Mouse (Mus musculus): ENCODE results near the gene Oxa1l.

The Oxa1l gene

DNA sequence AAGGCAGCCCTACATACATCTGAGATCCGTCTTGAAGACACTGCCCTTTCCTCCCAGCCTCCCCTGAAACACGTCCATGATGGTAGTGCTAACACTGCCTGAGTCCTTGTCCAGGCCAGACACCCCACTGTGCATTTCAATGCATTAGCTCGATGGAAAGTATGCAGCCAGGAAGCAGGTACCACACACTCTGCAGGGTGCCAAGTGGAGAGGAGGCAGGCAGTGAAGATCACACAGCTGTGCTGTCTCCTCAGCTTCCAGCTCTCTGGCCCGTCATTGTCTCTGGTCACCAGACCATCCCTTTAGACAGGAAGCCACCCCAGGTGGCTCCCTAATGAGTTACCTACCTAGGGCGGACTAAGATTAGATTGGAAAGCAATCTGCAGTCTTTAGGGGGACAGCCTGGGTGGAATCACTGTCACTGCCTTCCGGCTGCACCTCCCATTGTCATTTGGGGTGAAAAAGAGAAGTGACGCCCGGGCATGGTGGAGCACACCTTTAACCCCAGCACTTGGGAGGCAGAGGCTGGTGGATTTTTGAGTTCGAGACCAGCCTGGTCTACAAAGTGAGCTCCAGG is 51.5 kb downstream of the Oxa1l start:
- no peak for DNase-seq

DNA sequence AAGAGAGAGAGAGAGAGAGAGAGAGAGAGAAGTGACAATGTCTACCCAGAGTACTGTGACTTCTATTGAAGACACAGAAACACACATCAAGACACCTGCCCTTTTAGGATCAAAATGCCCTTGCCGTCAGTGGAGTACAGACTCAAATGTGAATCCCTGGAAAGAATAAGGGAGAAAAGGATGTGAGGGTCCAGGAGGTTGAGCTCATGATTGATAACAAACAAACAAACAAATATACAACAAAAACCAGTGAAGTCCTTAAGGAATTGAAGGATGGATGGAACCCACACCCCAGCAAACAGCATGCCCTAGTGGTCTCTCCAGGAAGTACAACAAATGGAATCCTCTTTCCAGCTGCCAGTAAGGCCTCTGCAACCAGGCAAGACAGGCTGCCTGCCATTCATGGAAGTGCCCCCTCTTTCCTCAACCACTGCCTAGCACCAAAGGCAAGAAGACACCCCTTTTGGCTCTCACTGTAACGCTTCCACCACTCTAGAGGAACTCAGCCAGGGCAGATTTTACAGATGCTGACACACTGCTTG is 52.1 kb downstream of the Oxa1l start:
- DNase-seq = peak; percentile 59 to 70

DNA sequence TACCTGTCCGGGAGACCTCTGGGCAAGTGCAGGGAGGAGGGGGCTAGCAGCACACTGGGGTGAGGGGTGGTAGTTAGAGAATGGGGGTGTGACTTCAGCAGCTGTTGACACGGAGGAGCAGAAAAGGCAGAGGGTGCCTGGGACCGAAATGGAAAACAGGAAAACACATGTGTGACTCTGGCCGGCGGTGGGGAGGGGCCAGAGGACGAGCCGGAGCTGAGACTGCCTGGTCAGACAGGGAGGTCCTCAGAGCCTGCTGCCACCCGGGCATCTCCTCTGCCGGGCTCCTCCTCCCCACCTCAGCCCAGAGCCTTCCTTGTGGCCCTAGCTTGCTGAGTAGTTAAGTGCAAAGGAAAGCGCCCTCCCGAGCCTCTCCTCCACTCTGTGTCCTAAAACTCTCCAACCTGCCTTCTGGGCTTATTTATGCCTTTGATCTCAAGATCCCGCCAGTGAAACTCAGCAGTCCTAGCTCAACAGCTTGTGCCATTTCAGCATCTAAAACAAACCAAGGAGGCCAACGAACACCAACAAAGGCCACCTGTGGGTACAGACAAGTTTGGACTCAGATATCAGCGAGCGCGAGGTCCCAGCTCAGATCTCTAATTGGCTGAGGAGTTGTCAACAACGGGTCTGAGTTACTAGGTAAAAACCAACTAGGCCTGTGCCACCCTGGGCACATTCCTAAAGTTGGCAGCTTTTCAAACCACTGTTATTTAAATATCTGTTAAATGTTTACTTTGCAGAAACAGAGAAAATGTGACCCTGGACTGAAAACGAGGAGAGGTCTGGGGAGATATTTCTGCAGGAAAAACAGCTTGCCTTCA is 53.5 kb downstream of the Oxa1l start:
- no peak for DNase-seq

DNA sequence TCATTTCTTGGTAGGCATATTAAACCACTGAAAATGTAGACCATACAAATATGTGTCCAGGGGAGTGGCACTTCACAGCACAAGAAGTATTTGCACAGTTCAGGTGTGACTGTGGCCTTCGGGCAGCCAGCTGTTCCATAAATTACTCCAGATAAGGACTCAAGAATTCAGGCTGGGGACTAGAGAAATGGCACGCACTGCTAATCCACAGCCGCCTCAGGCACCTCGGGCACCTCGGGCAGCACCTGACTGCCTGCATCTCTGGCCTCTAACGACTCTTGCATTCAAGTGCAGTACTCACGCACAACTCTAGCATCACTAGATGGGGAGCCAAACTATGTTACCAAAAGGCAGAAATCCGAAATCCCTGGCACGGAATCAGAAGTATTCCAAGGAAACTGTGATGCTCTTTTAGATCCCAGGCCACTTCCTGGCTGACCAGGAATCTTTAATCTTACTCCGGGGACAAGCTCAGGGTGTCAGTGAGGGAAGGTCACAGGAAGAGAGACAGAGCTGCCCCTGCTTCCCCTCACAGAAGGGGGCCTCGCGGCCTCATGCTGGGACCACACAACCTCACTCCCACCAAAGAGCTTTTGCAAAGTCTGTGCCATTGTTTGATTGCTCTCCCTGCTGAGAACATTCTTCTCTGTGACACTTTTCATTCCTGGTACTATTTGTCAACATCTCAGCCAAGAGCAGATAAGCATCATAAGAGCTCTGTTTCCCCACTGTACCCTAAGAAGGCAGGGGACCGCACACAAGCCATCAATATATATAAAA is 54.8 kb downstream of the Oxa1l start:
- no peak for DNase-seq

DNA sequence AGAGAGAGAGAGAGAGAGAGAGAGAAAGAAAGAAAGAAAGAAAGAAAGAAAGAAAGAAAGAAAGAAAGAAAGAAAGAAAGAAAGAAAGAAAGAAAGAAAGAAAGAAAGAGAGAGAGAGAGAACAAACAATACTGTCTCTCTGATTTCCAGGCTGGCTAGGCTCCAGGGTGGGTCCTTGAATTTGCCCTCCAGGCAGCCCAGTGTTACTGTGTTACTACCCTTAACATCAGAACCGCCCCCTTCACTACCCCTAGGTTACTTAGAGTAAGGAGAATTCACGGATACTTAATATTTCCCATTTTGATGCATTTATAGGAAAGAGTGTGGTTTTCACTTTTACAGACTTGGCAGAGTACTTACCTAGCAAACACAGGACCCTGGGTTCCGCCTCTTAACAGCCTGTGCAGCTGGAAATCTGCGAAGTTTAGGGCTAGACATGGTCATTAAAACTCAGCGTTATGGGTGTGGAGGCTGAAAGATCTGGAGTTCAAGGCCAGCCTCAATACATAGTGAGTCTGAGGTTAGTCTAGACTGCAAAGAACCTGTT is 55.7 kb downstream of the Oxa1l start:
- DNase-seq = no peak

DNA sequence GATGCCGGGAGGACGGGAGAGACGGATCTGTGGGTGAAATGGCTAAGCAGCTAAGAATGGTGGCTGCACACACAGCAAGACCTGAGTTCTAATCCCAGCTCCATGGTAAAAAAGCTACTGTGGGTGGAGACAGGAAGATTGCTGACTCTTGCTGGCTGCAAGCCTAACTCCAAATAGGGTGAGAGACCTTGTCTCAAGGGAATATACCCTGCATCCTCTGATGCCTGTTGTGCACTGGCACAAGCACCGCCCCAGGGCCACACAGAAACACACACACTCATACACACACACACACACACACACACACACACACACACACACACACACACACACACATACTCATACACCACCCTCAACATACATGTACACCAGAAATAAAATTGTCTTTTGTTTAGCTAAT is 56.2 kb downstream of the Oxa1l start:
- no peak for DNase-seq

DNA sequence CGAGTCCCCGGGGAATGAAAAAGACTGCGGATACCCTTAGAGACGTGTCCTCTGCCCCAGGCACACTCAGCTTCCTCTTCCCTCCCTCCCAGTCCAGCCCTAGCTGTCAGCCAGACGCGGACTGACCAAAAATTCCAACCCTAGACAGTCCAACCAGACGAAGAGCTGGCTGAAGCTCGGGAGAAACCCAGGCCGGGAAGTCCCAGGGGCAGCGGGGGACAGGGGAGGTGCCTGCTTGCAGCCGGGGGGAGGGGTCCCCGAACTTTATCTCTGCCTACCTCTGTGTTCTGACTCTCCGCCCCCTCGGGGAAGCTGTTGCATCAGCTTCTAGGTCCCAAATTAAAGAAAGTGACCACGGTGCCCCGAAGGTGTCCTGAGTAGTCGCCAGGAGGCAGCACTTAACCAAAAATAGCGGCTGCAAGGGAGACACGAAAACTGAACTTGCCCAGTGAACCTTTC is 57.0 kb downstream of the Oxa1l start, which contains the start of gene Slc7a7:
Slc7a7 (minus strand) TSS at position 158 of the 459 bp plus-strand sequence.
- DNase-seq = no peak
